Mouse (Mus musculus) layer of hippocampus, adult 18-20 months (tissue): ENCODE measurements at regions not wholly inside any gene's neighbourhood (a gene's known extent, or its start where the extent isn't known, plus 50 kb on each side); places are given as distances from the start of the nearest gene placed in this dataset.

ENCODE experiments used
- DNase-seq, 2 experiments: peaks; one replicate each; pipeline ENCODE4 v3.0.0; 2022; ENCODE audit warnings: low spot score in 2 of 2

DNA sequence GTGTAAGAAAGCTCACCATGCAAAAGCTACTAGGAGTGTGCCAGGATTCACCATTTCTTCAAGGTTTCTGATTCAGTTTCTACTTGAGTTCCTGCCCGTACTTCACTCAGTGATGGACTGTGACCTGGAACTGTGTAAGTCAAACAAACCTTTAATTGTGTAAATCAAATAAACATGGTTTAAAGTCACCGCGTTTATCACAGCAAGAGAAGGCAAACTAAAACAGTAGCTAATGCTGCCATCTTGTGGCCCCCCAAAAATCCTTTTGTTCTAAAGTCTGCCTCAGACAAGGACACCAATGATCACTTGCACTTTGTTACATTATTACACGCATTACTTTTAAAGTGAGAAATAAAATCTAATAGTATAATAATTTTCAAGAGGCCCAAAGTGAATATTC is 63.6 kb upstream of the Dcx start:
- peak; percentile 21 to 58 for DNase-seq
